Mouse (Mus musculus): ENCODE results near the gene Plxnd1.
A peak's percentile ranks its signal among the peaks of the same experiment; 100 is the strongest.

Gene Plxnd1

DNA sequence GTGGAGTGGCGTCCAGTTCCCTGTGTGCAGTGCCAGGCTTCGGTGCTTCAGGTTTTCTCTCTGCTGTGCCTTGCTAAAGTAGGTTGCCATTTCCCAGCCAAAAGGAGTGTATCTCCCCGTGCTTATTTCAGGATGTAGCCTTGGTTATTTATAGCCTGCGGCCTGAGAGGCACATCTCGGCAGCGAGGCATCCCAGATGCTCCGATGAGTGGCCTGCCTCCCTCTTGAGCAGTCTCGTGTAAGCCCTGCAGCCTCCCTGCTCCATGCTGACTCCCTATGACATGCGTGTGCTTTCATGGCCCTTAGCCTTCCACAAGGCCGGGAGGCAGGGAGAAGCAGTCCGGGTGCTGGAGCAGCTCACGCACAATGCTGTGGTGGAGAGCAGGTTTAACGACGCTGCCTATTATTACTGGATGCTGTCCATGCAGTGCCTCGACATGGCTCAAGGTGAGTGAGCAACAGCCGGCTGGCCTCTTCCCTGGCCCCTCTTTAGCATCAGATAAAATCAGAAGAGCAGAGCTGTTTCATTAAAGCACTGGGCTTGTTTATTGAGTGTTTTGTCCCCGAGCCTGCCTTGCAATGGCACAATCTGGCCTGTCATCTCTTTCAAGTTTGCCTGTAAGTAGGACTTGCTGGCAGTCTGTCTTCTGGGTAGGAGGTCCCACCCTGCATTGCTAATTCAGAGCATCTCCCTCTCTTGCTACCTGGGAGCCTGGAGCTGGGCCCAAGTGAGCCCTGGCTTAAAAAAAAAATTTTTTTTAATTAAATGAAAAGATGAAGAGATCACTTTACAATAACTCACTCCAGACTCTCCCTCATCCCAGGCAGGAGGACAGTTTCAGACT, 79.0 kb downstream of the Plxnd1 start:
- DNase-seq, result peak; percentile 69

DNA sequence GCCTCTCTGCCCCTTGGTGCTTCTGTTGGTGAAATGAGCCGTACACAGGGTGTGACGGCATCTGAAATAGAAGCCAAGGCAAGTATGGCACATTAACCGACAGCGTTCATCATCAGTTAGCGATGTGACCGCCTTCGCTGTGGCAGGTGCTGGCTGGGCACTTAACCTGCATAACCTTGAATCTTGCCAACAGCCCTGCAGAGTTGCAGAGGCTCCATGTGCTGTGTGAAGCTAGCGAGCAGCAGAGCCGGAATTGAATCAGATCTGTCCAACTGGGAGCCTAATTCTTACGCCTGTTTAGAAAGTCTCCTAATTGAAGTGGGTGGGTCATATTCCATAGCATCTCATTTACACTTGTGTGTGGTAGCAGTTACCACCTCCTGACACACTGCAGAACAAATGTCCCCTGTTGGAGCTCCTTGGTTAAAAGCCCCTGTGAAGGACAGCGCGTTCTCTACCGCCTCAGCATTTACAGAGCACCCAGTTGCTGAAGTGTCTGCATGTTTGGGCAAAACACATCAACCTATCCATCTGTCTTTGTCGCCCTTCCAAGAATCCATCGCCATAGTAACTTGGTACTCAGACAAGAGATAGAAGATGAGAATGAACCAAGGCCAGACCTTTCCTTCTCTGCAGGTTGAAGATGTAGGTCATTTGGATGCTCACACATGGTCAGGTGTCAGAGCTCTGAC, 80.1 kb downstream of the Plxnd1 start:
- peak; percentile 60 to 66 for DNase-seq

DNA sequence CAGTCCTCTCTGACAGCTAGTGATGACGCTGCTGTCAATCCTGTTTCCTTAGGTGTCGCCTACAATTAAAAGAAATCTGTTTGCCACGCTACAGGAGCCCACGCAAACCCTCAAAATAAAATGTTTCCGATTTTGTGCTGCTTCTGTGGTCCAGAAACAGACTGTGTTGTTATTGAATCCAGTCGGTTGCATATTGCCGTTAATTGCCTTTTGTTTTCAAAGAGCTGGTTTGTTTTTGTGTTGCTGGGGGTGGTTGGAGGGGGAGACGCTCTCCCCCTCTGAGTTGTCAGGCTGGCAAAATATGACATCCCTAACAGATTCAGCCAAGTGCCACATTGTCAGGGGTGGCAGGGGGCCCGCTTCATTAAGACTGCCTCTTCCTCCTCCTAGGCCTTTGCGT, 81.3 kb downstream of the Plxnd1 start:
- no peak for DNase-seq

DNA sequence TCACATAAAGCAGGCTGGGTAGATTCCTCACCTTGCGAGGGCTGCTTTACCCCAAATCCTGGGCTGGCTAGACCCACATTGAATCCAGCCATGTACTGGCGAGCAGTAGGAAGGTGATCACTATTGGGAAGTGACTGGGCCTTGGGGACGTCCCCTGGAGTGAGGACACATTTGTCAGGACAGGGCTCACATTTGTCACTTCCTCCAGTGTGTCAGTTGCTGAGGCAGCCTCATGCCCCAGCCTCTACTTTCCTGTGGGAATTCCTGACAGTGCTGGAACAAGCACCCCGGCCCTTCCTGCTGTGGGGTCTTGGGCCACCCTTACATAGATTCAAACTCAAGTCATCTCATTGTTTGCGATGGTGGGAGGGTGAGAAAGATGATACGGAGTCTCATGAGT, 83.0 kb downstream of the Plxnd1 start:
- DNase-seq, result no peak

DNA sequence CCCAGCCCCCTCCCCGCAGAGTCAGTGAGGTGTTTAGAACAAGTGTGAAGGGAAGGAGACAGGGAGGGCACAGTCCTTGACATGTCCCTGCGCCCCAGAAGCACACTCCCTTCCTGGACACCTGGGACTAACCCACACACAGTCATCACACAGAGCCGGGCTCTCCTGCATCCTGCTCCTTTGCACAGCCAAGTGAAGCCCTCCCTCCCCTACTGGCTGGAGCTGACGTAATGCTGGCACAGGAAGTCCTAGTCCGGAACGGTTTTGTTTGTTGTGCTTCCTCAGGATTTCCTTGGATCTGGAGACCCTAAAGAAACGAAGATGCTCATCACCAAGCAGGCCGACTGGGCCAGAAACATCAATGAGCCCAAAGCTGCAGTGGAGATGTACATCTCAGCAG, 84.9 kb downstream of the Plxnd1 start:
- DNase-seq, result peak; percentile 35 to 46

DNA sequence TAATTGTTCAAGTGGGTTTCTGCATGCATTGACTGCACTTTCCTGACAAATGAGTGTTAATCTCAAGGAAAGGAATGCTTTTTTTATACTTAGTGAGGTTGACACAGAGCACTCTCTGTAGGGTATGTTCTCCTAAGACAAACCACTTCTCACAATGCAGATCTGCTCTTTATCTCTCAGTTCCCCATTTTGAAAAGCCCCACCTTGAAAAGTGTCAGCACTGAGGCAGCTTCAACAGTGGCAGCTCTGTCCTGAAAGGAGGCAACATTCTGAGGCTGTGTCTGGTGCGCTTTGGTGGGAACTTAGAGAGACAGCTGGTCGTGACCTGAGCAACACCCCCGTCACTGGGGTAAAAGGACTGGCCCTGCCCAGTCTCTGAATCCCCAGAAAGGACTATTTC, 85.8 kb downstream of the Plxnd1 start:
- no peak for DNase-seq

DNA sequence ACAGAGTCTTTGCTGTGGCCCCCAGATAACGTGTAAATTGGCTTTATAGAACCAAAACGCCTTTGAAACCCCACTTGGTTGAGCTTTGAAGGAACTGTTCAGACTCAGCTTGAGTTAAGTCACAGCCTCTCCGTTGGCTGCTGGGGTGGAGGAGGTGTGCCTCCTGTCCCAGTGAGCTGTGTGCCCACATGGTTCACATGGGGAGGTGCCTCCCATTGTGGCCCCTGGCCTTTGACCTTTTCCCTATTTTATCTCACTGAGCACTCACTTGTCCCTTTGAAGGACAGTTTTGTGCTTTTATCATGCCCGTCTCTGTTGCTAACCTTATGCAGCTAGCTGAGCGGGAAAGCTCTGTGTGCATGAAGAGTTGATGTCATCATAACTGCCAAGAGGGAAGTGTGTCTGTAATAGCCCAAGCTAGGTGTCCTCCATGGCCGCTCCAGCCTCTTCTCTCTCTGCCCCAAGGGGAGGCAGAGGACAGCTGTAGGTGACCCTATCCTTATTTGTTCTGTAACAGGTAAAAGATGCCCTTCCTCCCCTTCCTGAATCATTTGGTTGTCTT, 86.3 kb downstream of the Plxnd1 start:
- no peak for DNase-seq

DNA sequence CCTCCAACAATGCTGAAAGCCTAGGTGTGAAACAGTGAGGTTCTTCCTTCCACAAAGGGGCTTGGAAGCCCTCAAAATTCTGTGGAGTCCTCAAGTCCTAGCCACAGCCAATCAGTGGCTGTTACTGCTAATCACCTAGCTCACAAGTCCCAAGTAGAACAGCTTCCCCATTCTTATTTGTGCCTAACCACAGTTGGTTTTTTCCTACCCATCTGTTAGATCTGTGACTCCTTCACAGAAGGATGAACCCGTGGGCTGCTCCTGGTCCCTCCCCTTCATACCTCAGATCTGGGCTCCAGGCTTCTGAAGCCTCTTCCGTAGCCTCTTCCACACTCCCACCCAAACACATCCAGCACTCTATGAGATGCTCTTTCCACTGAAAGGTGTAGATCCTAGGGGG, 87.9 kb downstream of the Plxnd1 start:
- DNase-seq, result no peak

DNA sequence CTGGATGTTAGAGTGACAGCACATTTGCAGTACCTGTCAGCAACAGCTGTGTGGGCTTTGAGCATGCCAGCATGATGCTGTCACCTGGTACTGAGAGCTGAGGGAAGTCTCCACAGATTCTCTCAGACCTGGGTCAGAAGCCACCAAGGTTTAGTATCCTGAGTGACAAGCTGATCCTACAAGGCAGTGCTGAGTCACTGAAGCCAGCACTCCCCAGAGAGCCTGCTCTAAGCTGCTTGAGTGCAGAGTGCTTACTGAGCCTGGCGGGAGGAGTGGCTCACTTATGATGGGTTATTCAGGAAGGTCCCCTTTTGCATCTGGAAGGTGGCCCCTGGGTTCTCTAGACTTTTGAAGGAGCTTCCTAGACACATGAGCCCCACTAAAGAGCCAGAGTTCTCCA, 88.3 kb downstream of the Plxnd1 start:
- no peak for DNase-seq

DNA sequence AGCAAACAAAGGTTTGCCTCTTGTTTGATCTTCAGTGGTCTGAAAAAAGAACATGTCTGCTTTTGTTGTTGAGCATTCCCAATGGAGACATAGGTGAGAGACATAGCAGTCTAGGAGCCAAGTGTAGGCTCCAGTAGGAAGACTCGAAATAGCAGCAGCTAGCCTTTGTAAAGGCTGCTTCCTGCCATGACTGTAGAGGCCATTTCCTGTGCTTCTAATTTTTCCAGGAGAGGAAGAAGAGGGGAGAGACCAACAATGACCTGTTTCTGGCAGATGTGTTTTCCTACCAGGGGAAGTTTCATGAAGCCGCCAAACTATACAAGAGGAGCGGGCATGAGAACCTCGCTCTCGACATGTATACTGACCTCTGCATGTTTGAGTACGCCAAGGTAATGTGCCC, 89.2 kb downstream of the Plxnd1 start:
- no peak for DNase-seq
